ENCODE assay signal across 8 mouse cellular contexts in genomic region chr13:45539205-45539568, GRCm38 (mm10). TPM values are rescaled to one million over a fixed set of nuclear protein-coding genes. Genes with fewer than 3 reads are reported as not detected.
DNase-seq lines count a peak whose midpoint lies in the region; ATAC-seq and TF ChIP-seq lines count a peak whose summit lies in the region.

No protein-coding gene starts in this region.

- H3K4me2 ChIP-seq in intestine, embryonic 14.5 days (ENCODE audit: low read length): peak overlapping the region; percentile 59
- peak overlapping the region; percentile 54 for H3K4me2 ChIP-seq in midbrain, embryonic 11.5 days

- peak; percentile 83 for TF ChIP-seq CTCF in cortical plate, adult 2 months (IDR thresholded peaks at IDR 0.05; ENCODE audit: extremely low read depth, insufficient read depth, low read length)
- peak; percentile 36; the same call in 1 of the 2 replicates for TF ChIP-seq CTCF in small intestine, adult 2 months (IDR thresholded peaks at IDR 0.05; ENCODE audit: extremely low read depth, insufficient read length, insufficient replicate concordance, low read depth, low read length)

- H3K9me3 ChIP-seq in intestine, embryonic 14.5 days (ENCODE audit: control insufficient read depth, low read length): no peaks in the 10 kb centered on the region
- H3K9me3 ChIP-seq in midbrain, embryonic 11.5 days (ENCODE audit: control insufficient read depth, low read length): no peaks in the 10 kb centered on the region

- peaks cover 6% of the 10 kb centered on the region for H3K4me1 ChIP-seq in cortical plate, adult 2 months (ENCODE audit: control insufficient read depth, insufficient read depth, low read length)
- H3K4me1 ChIP-seq in intestine, embryonic 14.5 days (replicated peaks; ENCODE audit: control insufficient read depth, insufficient read depth, low read length): 0 out of 2 replicates have a peak, but pooled peaks cover 4% of the 10 kb centered on the region
- peaks cover 6% of the 10 kb centered on the region; the same call in 1 of the 2 replicates for H3K4me1 ChIP-seq in midbrain, embryonic 11.5 days (ENCODE audit: control insufficient read depth, insufficient read depth, low read length)
- H3K4me1 ChIP-seq in small intestine, adult 2 months (ENCODE audit: control insufficient read depth, insufficient read depth, insufficient read length, low read length): no peaks in the 10 kb centered on the region

- 0 out of 2 replicates have a peak overlapping the region, but pooled peaks have one; percentile 2 for H3K9ac ChIP-seq in intestine, embryonic 14.5 days (ENCODE audit: low read length)
- peak overlapping the region; percentile 52 for H3K9ac ChIP-seq in midbrain, embryonic 11.5 days (ENCODE audit: low read length)

- ATAC-seq in intestine, embryonic 14.5 days (replicated peaks; ENCODE audit: low FRiP score, low TSS enrichment, low read depth): peak; percentile 84
- peak; percentile 91 for ATAC-seq in midbrain, embryonic 11.5 days (ENCODE audit: low FRiP score)
- no peak for ATAC-seq in inflammation-experienced regulatory T-cells, adult 6 months

- no peaks in the 10 kb centered on the region for H3K36me3 ChIP-seq in intestine, embryonic 14.5 days (ENCODE audit: control insufficient read depth, insufficient read depth, low read length)
- H3K36me3 ChIP-seq in midbrain, embryonic 11.5 days (ENCODE audit: control insufficient read depth, insufficient read depth, low read length): no peaks in the 10 kb centered on the region
- H3K36me3 ChIP-seq in small intestine, adult 2 months (ENCODE audit: control insufficient read depth, insufficient read depth, low read length): no peaks in the 10 kb centered on the region

- intact Hi-C loops in left cerebral cortex, postnatal 36 days (cut with DNase I): loop anchor here (2.0 kb wide), 3 partner anchors 32 to 720 kb away; no protein-coding TSS in a partner anchor

- H3K27me3 ChIP-seq in intestine, embryonic 14.5 days (replicated peaks; ENCODE audit: control insufficient read depth, insufficient read depth, low read length): no peaks in the 10 kb centered on the region
- no peaks in the 10 kb centered on the region for H3K27me3 ChIP-seq in midbrain, embryonic 11.5 days (ENCODE audit: control insufficient read depth, insufficient read depth, low read length)
- no peaks in the 10 kb centered on the region for H3K27me3 ChIP-seq in small intestine, adult 2 months (ENCODE audit: control insufficient read depth, insufficient read depth, low read length)

- no peak for TF ChIP-seq POLR2A in cortical plate, adult 2 months (IDR thresholded peaks at IDR 0.05; ENCODE audit: extremely low read depth, insufficient read depth, low read length)
- no peak for TF ChIP-seq POLR2A in small intestine, adult 2 months (IDR thresholded peaks at IDR 0.05; ENCODE audit: low read depth, low read length)

- peak overlapping the region; percentile 3 for H3K4me3 ChIP-seq in cortical plate, adult 2 months (ENCODE audit: insufficient read depth, low read length)
- H3K4me3 ChIP-seq in intestine, embryonic 14.5 days (ENCODE audit: low read depth, low read length): peak overlapping the region; percentile 34
- peak overlapping the region; percentile 31 for H3K4me3 ChIP-seq in midbrain, embryonic 11.5 days (ENCODE audit: low read depth, low read length)
- H3K4me3 ChIP-seq in small intestine, adult 2 months (ENCODE audit: low read depth, low read length): peak overlapping the region; percentile 13; the same call in 1 of the 2 replicates

- 6% methylated on average over 10 of the region's 10 CpGs for WGBS in intestine, embryonic 14.5 days
- WGBS in midbrain, embryonic 11.5 days: 6% methylated on average over 10 of the region's 10 CpGs
- WGBS in small intestine, adult 2 months: 21% methylated on average over 10 of the region's 10 CpGs

- peak overlapping the region; percentile 11; the same call in 1 of the 2 replicates for H3K27ac ChIP-seq in cortical plate, adult 2 months (ENCODE audit: insufficient read depth, low read length)
- no peak overlapping the region for H3K27ac ChIP-seq in intestine, embryonic 14.5 days (ENCODE audit: low read depth)
- peak overlapping the region; percentile 48; the same call in 1 of the 2 replicates for H3K27ac ChIP-seq in midbrain, embryonic 11.5 days (ENCODE audit: low read depth, low read length)
- no peak overlapping the region for H3K27ac ChIP-seq in small intestine, adult 2 months (ENCODE audit: insufficient read depth, low read depth, low read length)

- DNase-seq in adrenal gland, adult 8-10 months: peak; percentile 44
- peak; percentile 65 for DNase-seq in gastrocnemius, postnatal 25 days
- peak; percentile 82 for DNase-seq in intestine, embryonic 14.5 days (ENCODE audit: low spot score)
- peak; percentile 78 to 82 for DNase-seq in left cerebral cortex, postnatal 36 days (ENCODE audit: low spot score in 2 of 2)
- peak; percentile 97 for DNase-seq in midbrain, embryonic 11.5 days (ENCODE audit: low spot score, missing footprints)

RNA-seq across cellular contexts. Expression of gene Gmpr, which starts 31.9 kb away (rescaled TPM):
- 10 to 100 TPM; 19.0 to 42.8 (median 24.0) TPM for total RNA-seq in adrenal gland, adult 8-10 months (2022)
- 77.8 and 79.9 TPM in 2 replicates for polyA plus RNA-seq in cortical plate, adult 2 months (2012; rRNA removed)
- 100 to 1,000 TPM; 132 to 159 TPM for total RNA-seq in gastrocnemius, postnatal 25 days (2021)
- 33.6 and 35.9 TPM in 2 replicates for polyA plus RNA-seq in intestine, embryonic 14.5 days (2014; fragmentation: Nextera tagmentation; extraction: Ambion mirVana)
- 10 to 100 TPM; 46.6 to 55.4 TPM for total RNA-seq in left cerebral cortex, postnatal 36 days (2021)
- 19.5 and 20.5 TPM in 2 replicates for polyA plus RNA-seq in midbrain, embryonic 11.5 days (2014; fragmentation: Nextera tagmentation; extraction: Ambion mirVana)
- 3.9 and 5.4 TPM in 2 replicates for polyA plus RNA-seq in small intestine, adult 2 months (2012; rRNA removed)
- polyA plus RNA-seq in inflammation-experienced regulatory T-cells, adult 6 months (2017; shearing (Covaris generic)): under 1 TPM in 1 of 3 experiments, not detected in 2; 0.52 TPM

Comparison
In these comparisons a context has a peak if more than half of its experiments do, and no peak if none do; other contexts are left out.
1. DNase-seq: peak in every context shown above with its lines; median percentile 97 in midbrain, embryonic 11.5 days; 82 in intestine, embryonic 14.5 days; 80 in left cerebral cortex, postnatal 36 days; 65 in gastrocnemius, postnatal 25 days; 44 in adrenal gland, adult 8-10 months.
2. H3K27ac ChIP-seq: peak in cortical plate, adult 2 months (single experiment) and midbrain, embryonic 11.5 days (single experiment); none in intestine, embryonic 14.5 days (single experiment) and small intestine, adult 2 months (single experiment).
3. Peak in every context shown above with its lines, with median percentiles within 50 percentile points of each other: H3K4me3 ChIP-seq.